Mouse (Mus musculus) heart, embryonic 14.5 days (tissue): Measurements from ENCODE around the gene Mrfap1. TPM values are rescaled to one million over a fixed set of nuclear protein-coding genes. Genes with fewer than 3 reads are reported as not detected.

Source experiments
- ATAC-seq: fragments of 200-750 bp; cut with Nextera tagmentation; 2 replicates; pipeline ENCODE4 v1.8.0; 2017; ENCODE audit warnings: low read depth, moderate TSS enrichment; ENCODE audit not compliant: insufficient number of reproducible peaks, insufficient read depth, low FRiP score
- H3K27ac ChIP-seq, 2 experiments: fragments of 200-500 bp in 1 of 2; fragments of 300-500 bp in 1 of 2; sonication (generic) in 1 of 2; replicated peaks in 1 of 2; 2 replicates each; pipeline ENCODE4 v1.5.1; 2012 to 2014; ENCODE audit warnings: low read depth in 2 of 2, low read length in 2 of 2, control low read depth in 1 of 2, mild to moderate bottlenecking in 1 of 2, mixed read lengths in 1 of 2; ENCODE audit not compliant: control insufficient read depth in 1 of 2, insufficient read depth in 1 of 2
- H3K27me3 ChIP-seq: fragments of 300-500 bp; sonication (generic); 2 replicates; pipeline ENCODE4 v1.6.1; 2014; ENCODE audit warnings: mild to moderate bottlenecking, low read length, control low read depth; ENCODE audit not compliant: control insufficient read depth, insufficient read depth
- H3K36me3 ChIP-seq: fragments of 300-500 bp; sonication (generic); 2 replicates; pipeline ENCODE4 v1.6.1; 2014; ENCODE audit warnings: mild to moderate bottlenecking, control low read depth, low read length, mixed read lengths; ENCODE audit not compliant: control insufficient read depth, insufficient read depth
- H3K4me1 ChIP-seq, 2 experiments: fragments of 200-500 bp in 1 of 2; fragments of 300-500 bp in 1 of 2; sonication (generic) in 1 of 2; 2 replicates each; pipeline ENCODE4 v1.6.1; 2012 to 2014; ENCODE audit warnings: low read length in 2 of 2, control low read depth in 1 of 2, mixed read lengths in 1 of 2; ENCODE audit not compliant: control insufficient read depth in 2 of 2, insufficient read depth in 2 of 2
- H3K4me2 ChIP-seq: fragments of 300-500 bp; sonication (generic); 2 replicates; pipeline ENCODE4 v1.6.1; 2014; ENCODE audit warnings: mild to moderate bottlenecking, low read length
- H3K4me3 ChIP-seq, 2 experiments: fragments of 200-500 bp in 1 of 2; fragments of 300-500 bp in 1 of 2; sonication (generic) in 1 of 2; 2 replicates each; pipeline ENCODE4 v1.5.1; 2012 to 2014; ENCODE audit warnings: low read length in 2 of 2, mild to moderate bottlenecking in 2 of 2, control low read depth in 1 of 2, low read depth in 1 of 2, moderate library complexity in 1 of 2; ENCODE audit not compliant: control insufficient read depth in 1 of 2, insufficient read depth in 1 of 2
- H3K9ac ChIP-seq: fragments of 300-500 bp; sonication (generic); 2 replicates; pipeline ENCODE4 v1.6.1; 2014; ENCODE audit warnings: mild to moderate bottlenecking, low read length
- H3K9me3 ChIP-seq: fragments of 300-500 bp; sonication (generic); 2 replicates; pipeline ENCODE4 v1.6.1; 2016; ENCODE audit warnings: low read length, control low read depth; ENCODE audit not compliant: control insufficient read depth
- WGBS: fragments of 180-500 bp; shearing (Covaris S2); extraction: QIAGEN DNeasy Blood & Tissue Kit; methylation state at CpG from one replicate; pipeline ENCODE4 v1.1.7; 2014; 5-methylcytosine and 5-hydroxymethylcytosine counted together
- polyA plus RNA-seq: library from polyadenylated mRNA; unstranded; fragments of >200 nt; fragmentation: Nextera tagmentation; extraction: Ambion mirVana; gene quantifications from 2 replicates; pipeline ENCODE4 v1.2.1, GENCODE M21; 2014

The Mrfap1 gene
- polyA plus RNA-seq, 1 experiment from 2014 or later = 410 TPM

GRCm38 (mm10) chr5:36747071-36747470, 49.5 kb downstream of the Mrfap1 start:
- peak overlapping the region; percentile 99 for H3K4me2 ChIP-seq
- peak overlapping the region; percentile 94; the same call in 1 of the 2 replicates for H3K9ac ChIP-seq
- H3K36me3 ChIP-seq = 0 out of 2 replicates have a peak, but pooled peaks cover 4% of the 10 kb centered on the region
- 81% methylated on average over 7 of the region's 7 CpGs for WGBS
- H3K27me3 ChIP-seq = no peaks in the 10 kb centered on the region
- no peak overlapping the region for H3K27ac ChIP-seq
- peak overlapping the region in 1 of 2 experiments; percentile 98; a peak in 2 of 4 replicates for H3K4me3 ChIP-seq
- ATAC-seq = no peak
- no peaks in the 10 kb centered on the region for H3K9me3 ChIP-seq
- H3K4me1 ChIP-seq = peaks cover 0 to 17% of the 10 kb centered on the region in 2 experiments; a peak in 2 of 4 replicates

Other genes with a start within 250 kb of the Mrfap1 start
- gene Tbc1d14, start 203.5 kb downstream of the Mrfap1 start, polyA plus RNA-seq = 18.6 and 19.1 TPM in 2 replicates
- gene D5Ertd579e, start 100.7 kb downstream of the Mrfap1 start, polyA plus RNA-seq = 33.2 and 38.2 TPM in 2 replicates
- 19.9 and 22.7 TPM in 2 replicates for gene Bloc1s4, start 48.1 kb downstream of the Mrfap1 start, polyA plus RNA-seq
- 15.5 and 16.8 TPM in 2 replicates for gene Man2b2, start 33.9 kb upstream of the Mrfap1 start, polyA plus RNA-seq
- gene Ppp2r2c, start 71.7 kb upstream of the Mrfap1 start, polyA plus RNA-seq = not detected in 2 replicates
- gene Wfs1, start 192.4 kb upstream of the Mrfap1 start, polyA plus RNA-seq = 20.1 and 21.2 TPM in 2 replicates